Comparison of ENCODE assay signal across 9 mouse cellular contexts in the genomic region with DNA sequence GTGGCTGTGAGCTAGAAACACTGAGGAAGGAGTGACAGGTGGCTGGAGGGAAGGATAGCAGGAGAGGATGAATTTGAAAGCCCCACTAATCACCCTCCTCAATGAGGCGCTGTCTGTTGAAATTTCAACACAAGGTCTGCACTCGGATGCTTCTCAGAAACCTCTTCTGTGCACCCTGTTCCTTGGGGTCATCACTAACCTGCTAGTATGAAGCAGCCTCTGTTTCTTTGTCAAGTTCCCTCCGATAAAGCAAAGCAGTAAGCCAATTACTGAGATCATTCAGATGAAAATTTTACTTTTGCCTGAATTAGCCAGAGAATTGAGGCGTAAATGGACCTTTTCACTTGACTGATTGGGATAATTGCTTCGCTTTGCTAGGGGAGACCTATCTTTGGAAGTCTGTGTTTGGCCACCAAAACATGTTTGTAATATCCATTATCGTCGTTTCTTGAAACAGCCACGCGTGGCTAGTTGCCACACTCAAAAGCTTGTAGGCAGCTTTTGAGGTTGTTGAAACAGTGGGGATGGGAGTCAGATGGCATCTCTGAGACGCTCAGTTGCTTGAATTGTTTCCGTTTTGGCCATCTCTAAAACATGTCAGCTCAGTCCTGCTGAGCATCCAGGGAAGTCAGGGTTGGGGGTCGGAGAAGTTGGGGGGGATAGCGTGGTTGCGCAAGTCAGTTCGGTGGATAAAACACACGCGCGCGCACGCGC.
DNase-seq lines count a peak whose midpoint lies in the region; ATAC-seq and TF ChIP-seq lines count a peak whose summit lies in the region.
"Had no signal": no experiment of that assay in that cellular context is flagged by ENCODE, and none has a peak within 500 bp of the region (broad histone marks: within the 10 kb centered on the region; RNA-seq: fewer than 3 reads in every experiment).

No protein-coding gene starts in this region.

- no peaks in the 10 kb centered on the region for H3K36me3 ChIP-seq in forebrain, embryonic 11.5 days (ENCODE audit: control insufficient read depth, insufficient read depth, low read length)
- H3K36me3 ChIP-seq in limb, embryonic 10.5 days, result no peaks in the 10 kb centered on the region

- no peak overlapping the region for H3K27ac ChIP-seq in left cerebral cortex, adult 2 months
- H3K27ac ChIP-seq in forebrain, embryonic 11.5 days (ENCODE audit: low read depth, low read length), result peak overlapping the region; percentile 65; the same call in 1 of the 2 replicates
- peak overlapping the region; percentile 61; the same call in 1 of the 2 replicates for H3K27ac ChIP-seq in limb, embryonic 10.5 days

- no peak overlapping the region for H3K4me2 ChIP-seq in forebrain, embryonic 11.5 days (ENCODE audit: low read depth, low read length, severe bottlenecking)

- no peaks in the 10 kb centered on the region for H3K9me3 ChIP-seq in forebrain, embryonic 11.5 days (ENCODE audit: control insufficient read depth, low read length)
- no peaks in the 10 kb centered on the region for H3K9me3 ChIP-seq in limb, embryonic 10.5 days (replicated peaks)

- peaks cover 26% of the 10 kb centered on the region for H3K27me3 ChIP-seq in forebrain, embryonic 11.5 days (ENCODE audit: control insufficient read depth, insufficient read depth, low read length)
- no peaks in the 10 kb centered on the region for H3K27me3 ChIP-seq in limb, embryonic 10.5 days (ENCODE audit: low read depth, poor library complexity, severe bottlenecking)

- H3K9ac ChIP-seq in forebrain, embryonic 11.5 days (ENCODE audit: low read length), result no peak overlapping the region

- 50% methylated on average over 21 of the region's 21 CpGs for WGBS in forebrain, embryonic 11.5 days
- 94% methylated on average over 21 of the region's 21 CpGs for WGBS in limb, embryonic 10.5 days

- TF ChIP-seq CTCF in left cerebral cortex, adult 2 months (IDR thresholded peaks at IDR 0.05), result no peak

- peak overlapping the region; percentile 41 for H3K4me3 ChIP-seq in left cerebral cortex, adult 2 months
- no peak overlapping the region for H3K4me3 ChIP-seq in forebrain, embryonic 11.5 days (ENCODE audit: low read depth, low read length)
- H3K4me3 ChIP-seq in limb, embryonic 10.5 days, result no peak overlapping the region

- peak; percentile 60 for ATAC-seq in forebrain, embryonic 11.5 days (replicated peaks; ENCODE audit: low FRiP score)

- intact Hi-C loops in left cerebral cortex, adult 2 months (cut with DNase I), result loop anchor here (2.0 to 10.0 kb wide), 3 partner anchors 143 to 647 kb away; a partner anchor contains a TSS
- intact Hi-C loops in left cerebral cortex, postnatal 14 days (cut with DNase I), result loop anchor here (5.0 kb wide), 2 partner anchors 146 to 249 kb away; no protein-coding TSS in a partner anchor

- H3K4me1 ChIP-seq in forebrain, embryonic 11.5 days (replicated peaks; ENCODE audit: control insufficient read depth, insufficient read depth, low read length), result peaks cover 4% of the 10 kb centered on the region
- peaks cover 4% of the 10 kb centered on the region; the same call in 1 of the 2 replicates for H3K4me1 ChIP-seq in limb, embryonic 10.5 days

- no peak for DNase-seq in left cerebral cortex, adult 2 months (ENCODE audit: extremely low spot score in 1 of 2, low spot score in 2 of 2)
- no peak for DNase-seq in left cerebral cortex, postnatal 14 days (ENCODE audit: low spot score in 2 of 2)
- peak; percentile 49 for DNase-seq in forebrain, embryonic 11.5 days (ENCODE audit: low spot score)
- no peak for DNase-seq in limb, embryonic 10.5 days (ENCODE audit: low spot score)
- DNase-seq in retina, embryonic 14.5 days (ENCODE audit: low spot score), result peak; percentile 87
- DNase-seq in thymus, postnatal 14 days, result no peak
- no peak for DNase-seq in thymus, postnatal 25 days
- no peak for DNase-seq in embryo, embryonic 10.5 days (ENCODE audit: low spot score)
- DNase-seq: thymus, adult 18-20 months had no signal

Comparison
In these comparisons a context has a peak if more than half of its experiments do, and no peak if none do; other contexts are left out.
1. DNase-seq: peak in forebrain, embryonic 11.5 days (single experiment) and retina, embryonic 14.5 days (single experiment); none in left cerebral cortex, adult 2 months (0 of 2), left cerebral cortex, postnatal 14 days (0 of 2), limb, embryonic 10.5 days (single experiment), thymus, postnatal 14 days (single experiment), thymus, postnatal 25 days (single experiment) and embryo, embryonic 10.5 days (single experiment).